Mouse (Mus musculus) embryonic facial prominence, embryonic 14.5 days (tissue): ENCODE measurements around the gene Gm49325. TPM values are rescaled to one million over a fixed set of nuclear protein-coding genes. Genes with fewer than 3 reads are reported as not detected.

Experiments used
- ATAC-seq: fragments of 200-750 bp; cut with Nextera tagmentation; 2 replicates; pipeline ENCODE4 v1.8.0; 2017; ENCODE audit warnings: low read depth, moderate number of reproducible peaks, moderate TSS enrichment
- DNase-seq: peaks from one replicate; pipeline ENCODE4 v3.0.0-alpha.2; 2015; ENCODE audit warnings: low spot score
- H3K27ac ChIP-seq: fragments of 300-500 bp; sonication (generic); replicated peaks from 2 replicates; pipeline ENCODE4 v1.5.1; 2014; ENCODE audit warnings: low read depth, mild to moderate bottlenecking, low read length, moderate library complexity
- H3K27me3 ChIP-seq: fragments of 300-500 bp; sonication (generic); replicated peaks from 2 replicates; pipeline ENCODE4 v1.6.1; 2014; ENCODE audit warnings: low read length; ENCODE audit not compliant: control insufficient read depth, insufficient read depth
- H3K36me3 ChIP-seq: fragments of 300-500 bp; sonication (generic); 2 replicates; pipeline ENCODE4 v1.6.1; 2014; ENCODE audit warnings: low read length, mixed read lengths; ENCODE audit not compliant: control insufficient read depth, insufficient read depth
- H3K4me1 ChIP-seq: fragments of 300-500 bp; sonication (generic); 2 replicates; pipeline ENCODE4 v1.6.1; 2014; ENCODE audit warnings: antibody characterized with exemption, low read length; ENCODE audit not compliant: control insufficient read depth, insufficient read depth
- H3K4me2 ChIP-seq: fragments of 300-500 bp; sonication (generic); 2 replicates; pipeline ENCODE4 v1.6.1; 2014; ENCODE audit warnings: low read depth, mild to moderate bottlenecking, low read length, moderate library complexity, mixed read lengths
- H3K4me3 ChIP-seq: fragments of 300-500 bp; sonication (generic); 2 replicates; pipeline ENCODE4 v1.5.1; 2014; ENCODE audit warnings: low read depth, mild to moderate bottlenecking, low read length
- H3K9ac ChIP-seq: fragments of 300-500 bp; sonication (generic); 2 replicates; pipeline ENCODE4 v1.6.1; 2014; ENCODE audit warnings: low read depth, mild to moderate bottlenecking, low read length, moderate library complexity, mixed read lengths
- H3K9me3 ChIP-seq: fragments of 300-500 bp; sonication (generic); 2 replicates; pipeline ENCODE4 v1.6.1; 2016; ENCODE audit warnings: low read length; ENCODE audit not compliant: control insufficient read depth
- whole genome bisulfite sequencing: fragments of 180-500 bp; shearing (Covaris S2); extraction: QIAGEN DNeasy Blood & Tissue Kit; methylation state at CpG from one replicate; pipeline ENCODE4 v1.1.7; 2014; 5-methylcytosine and 5-hydroxymethylcytosine counted together
- polyA plus RNA-seq: library from polyadenylated mRNA; unstranded; fragments of >200 nt; fragmentation: Nextera tagmentation; extraction: Ambion mirVana; gene quantifications from 2 replicates; pipeline ENCODE4 v1.2.1, GENCODE M21; 2014

The Gm49325 gene
- polyA plus RNA-seq, 1 experiment from 2014 or later = 4.1 TPM

DNA sequence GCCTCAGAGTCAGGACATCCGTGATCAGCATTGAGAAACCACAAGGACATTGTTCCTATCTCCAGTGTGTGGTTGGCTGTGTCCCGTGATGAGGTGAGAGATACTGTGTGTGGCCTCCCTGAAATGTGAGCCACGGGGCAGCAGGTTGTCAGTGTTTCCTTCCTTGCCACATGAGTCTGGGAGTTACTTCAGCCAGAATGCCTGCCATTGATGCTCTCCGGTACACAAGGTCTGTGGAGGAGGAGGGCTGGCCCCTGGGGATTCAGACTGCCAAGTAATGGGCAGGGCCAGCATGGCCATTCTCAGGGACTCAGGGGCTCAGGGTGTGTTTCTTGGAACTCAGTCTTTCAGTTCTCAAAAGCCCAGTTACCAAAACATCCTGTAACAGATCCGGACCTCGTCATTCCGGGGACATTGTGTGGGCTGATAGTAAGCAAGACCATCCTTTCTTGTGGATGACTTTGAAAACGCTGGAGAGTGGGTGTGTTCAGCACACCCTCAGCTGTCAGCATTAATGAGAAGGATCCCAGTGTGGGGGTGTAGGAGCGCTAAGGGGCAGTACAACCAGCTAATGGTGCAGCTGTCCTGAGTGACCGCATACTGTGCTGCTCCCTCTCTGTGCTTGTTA lies 22.1 kb upstream of the Gm49325 start:
- no peak for ATAC-seq
- Histone ChIP-seq H3K9me3 (no peaks in the 10 kb centered on the region), H3K9ac (0 out of 2 replicates have a peak overlapping the region, but pooled peaks have one; percentile 19), H3K36me3 (peaks cover 25% of the 10 kb centered on the region; the same call in 1 of the 2 replicates), H3K4me3 (no peak overlapping the region), H3K4me2 (no peak overlapping the region), H3K27ac (no peak overlapping the region), H3K4me1 (peaks cover 17% of the 10 kb centered on the region), H3K27me3 (no peaks in the 10 kb centered on the region)
- 69% methylated on average over 10 of the region's 10 CpGs for WGBS
- peak; percentile 30 for DNase-seq

DNA sequence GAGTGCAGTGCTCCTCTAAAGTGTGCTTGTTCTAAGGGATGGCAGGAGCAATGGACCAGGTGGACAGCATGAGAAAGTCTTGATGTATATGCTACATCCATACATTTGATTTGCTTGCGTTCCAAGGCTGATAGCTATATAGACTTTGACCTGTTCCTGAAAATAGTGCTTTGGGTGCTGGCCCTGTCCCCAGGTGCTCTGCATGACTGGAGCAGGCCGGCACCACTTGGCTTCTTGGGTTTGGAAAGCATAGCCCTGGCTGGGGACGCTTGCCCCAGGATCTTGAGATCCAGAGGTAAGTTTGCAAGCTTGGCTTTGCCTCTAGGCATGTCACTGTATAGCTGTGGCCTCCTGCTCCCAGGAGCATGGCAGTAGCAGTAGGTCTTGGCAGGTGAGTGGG lies 19.4 kb upstream of the Gm49325 start:
- peaks cover 17% of the 10 kb centered on the region for H3K4me1 ChIP-seq
- H3K27ac ChIP-seq = no peak overlapping the region
- peaks cover 47% of the 10 kb centered on the region for H3K36me3 ChIP-seq
- ATAC-seq (no peak), DNase-seq (no peak)
- no peak overlapping the region for H3K4me2 ChIP-seq
- H3K4me3 ChIP-seq = no peak overlapping the region
- H3K27me3 ChIP-seq = no peaks in the 10 kb centered on the region
- H3K9ac ChIP-seq = no peak overlapping the region
- 91% methylated on average over 3 of the region's 3 CpGs for WGBS
- H3K9me3 ChIP-seq = no peaks in the 10 kb centered on the region

DNA sequence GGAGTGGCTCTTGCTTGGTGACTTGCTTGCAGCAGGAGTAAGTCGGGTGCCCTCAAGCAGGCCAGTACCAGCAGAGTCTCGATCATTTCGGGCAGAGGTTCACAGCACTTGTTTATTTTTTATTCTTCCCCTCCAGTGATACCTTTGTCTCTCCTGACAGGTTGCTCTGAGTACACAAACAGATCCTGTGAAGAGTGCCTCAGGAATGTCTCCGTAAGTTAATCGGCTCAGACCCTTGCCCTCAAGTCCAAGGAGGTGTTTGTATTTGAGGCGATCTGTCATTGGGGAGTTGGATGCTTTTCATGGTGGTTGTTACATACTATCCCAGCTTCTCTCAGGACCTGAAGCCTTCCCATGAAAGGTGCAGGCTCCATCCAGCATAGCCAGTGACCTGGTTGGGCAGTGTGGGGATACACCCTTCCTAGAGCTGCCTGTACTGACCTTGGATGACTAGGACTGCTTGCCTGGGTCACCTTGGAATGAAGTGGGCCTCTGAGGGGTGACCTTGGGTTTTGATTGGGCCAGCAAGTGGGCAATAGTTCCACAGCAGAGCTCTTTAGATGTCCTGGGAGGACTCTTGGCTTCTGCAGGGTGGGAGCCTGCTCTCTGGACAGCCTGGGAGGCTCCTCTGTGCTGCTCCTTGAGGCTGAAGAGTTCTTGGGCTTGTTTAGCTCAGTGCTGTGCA lies 18.8 kb upstream of the Gm49325 start:
- no peaks in the 10 kb centered on the region for H3K9me3 ChIP-seq
- no peaks in the 10 kb centered on the region for H3K27me3 ChIP-seq
- DNase-seq (no peak), ATAC-seq (no peak)
- no peak overlapping the region for H3K9ac ChIP-seq
- WGBS = 87% methylated on average over 6 of the region's 6 CpGs
- H3K4me1 ChIP-seq = peaks cover 16% of the 10 kb centered on the region
- H3K4me3 ChIP-seq = no peak overlapping the region
- no peak overlapping the region for H3K27ac ChIP-seq
- H3K36me3 ChIP-seq = peaks cover 53% of the 10 kb centered on the region
- H3K4me2 ChIP-seq = no peak overlapping the region

DNA sequence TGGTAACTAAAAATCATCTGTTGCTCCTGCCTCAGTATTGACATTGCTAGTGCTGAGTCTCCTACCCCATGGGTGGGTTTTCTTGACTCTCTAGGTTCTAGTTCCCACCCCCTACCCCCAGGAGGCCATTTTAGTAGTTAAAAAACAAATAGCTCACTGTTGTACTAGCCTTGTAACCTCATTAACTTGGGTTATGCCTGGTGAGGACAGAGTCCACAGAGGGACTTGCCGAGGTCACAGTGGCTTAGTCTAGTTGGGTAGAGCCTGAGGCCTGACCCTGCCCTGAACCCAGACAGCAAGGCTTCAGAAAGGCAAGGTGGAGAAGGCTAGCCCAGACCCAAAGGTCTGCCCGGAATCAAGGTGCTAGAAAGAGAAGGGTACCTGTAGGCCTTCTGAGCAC lies 18.0 kb upstream of the Gm49325 start:
- DNase-seq (no peak), ATAC-seq (no peak)
- H3K27ac ChIP-seq = no peak overlapping the region
- H3K4me1 ChIP-seq = peaks cover 8% of the 10 kb centered on the region; the same call in 1 of the 2 replicates
- H3K27me3 ChIP-seq = no peaks in the 10 kb centered on the region
- H3K9me3 ChIP-seq = no peaks in the 10 kb centered on the region
- H3K9ac ChIP-seq = no peak overlapping the region
- H3K4me3 ChIP-seq = no peak overlapping the region
- peaks cover 61% of the 10 kb centered on the region for H3K36me3 ChIP-seq
- WGBS = 65% methylated on average over 2 of the region's 2 CpGs
- H3K4me2 ChIP-seq = no peak overlapping the region

DNA sequence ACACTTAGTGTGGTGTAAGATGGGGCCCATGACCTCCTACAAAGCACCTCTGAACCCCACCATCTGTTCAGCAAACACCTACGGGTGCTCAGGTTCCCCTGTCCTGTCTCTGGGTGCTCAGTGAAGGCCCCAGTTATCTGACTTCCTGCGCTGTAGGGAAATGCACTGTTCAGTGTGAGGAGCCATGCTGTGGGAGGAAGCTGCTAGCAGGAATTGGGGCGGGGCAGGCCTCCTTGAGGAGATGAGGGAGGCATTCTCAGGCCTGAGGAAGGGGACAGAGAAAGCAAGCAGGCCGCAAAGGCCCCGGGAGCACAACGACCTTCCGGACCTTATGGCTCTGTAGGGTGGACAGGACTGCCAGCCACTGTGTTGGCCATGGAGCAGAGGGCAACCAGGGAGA lies 16.9 kb upstream of the Gm49325 start:
- Histone ChIP-seq H3K27ac (no peak overlapping the region; the same call in 1 of the 2 replicates), H3K27me3 (no peaks in the 10 kb centered on the region), H3K4me2 (no peak overlapping the region), H3K4me1 (no peaks in the 10 kb centered on the region), H3K9me3 (no peaks in the 10 kb centered on the region), H3K36me3 (peaks cover 72% of the 10 kb centered on the region), H3K9ac (no peak overlapping the region), H3K4me3 (no peak overlapping the region)
- ATAC-seq = no peak
- WGBS = 78% methylated on average over 7 of the region's 7 CpGs
- no peak for DNase-seq

DNA sequence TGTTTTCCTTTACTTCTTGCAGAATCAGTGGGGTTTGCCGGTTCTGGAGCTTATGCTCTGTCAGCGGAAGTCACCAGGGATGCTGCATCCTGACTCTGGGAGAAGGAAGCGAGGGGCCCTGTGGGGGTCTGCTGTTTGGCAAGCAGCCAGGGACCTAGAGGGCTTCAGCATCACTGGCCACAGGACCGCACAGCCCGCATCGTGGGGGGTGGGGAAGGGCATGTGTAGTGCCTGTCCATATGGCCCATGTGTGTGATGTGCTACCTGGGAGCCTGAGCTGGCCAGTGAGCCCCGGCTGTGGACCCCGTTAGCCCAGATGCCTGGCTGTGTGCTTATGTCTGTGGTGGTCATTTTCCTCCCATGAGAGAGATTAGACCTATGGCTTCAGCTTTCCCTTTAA lies 16.2 kb upstream of the Gm49325 start:
- DNase-seq (no peak), ATAC-seq (no peak)
- no peaks in the 10 kb centered on the region for H3K4me1 ChIP-seq
- no peaks in the 10 kb centered on the region for H3K9me3 ChIP-seq
- no peaks in the 10 kb centered on the region for H3K27me3 ChIP-seq
- no peak overlapping the region for H3K9ac ChIP-seq
- WGBS = 71% methylated on average over 8 of the region's 8 CpGs
- no peak overlapping the region for H3K4me2 ChIP-seq
- no peak overlapping the region for H3K27ac ChIP-seq
- H3K36me3 ChIP-seq = peaks cover 78% of the 10 kb centered on the region
- H3K4me3 ChIP-seq = no peak overlapping the region

DNA sequence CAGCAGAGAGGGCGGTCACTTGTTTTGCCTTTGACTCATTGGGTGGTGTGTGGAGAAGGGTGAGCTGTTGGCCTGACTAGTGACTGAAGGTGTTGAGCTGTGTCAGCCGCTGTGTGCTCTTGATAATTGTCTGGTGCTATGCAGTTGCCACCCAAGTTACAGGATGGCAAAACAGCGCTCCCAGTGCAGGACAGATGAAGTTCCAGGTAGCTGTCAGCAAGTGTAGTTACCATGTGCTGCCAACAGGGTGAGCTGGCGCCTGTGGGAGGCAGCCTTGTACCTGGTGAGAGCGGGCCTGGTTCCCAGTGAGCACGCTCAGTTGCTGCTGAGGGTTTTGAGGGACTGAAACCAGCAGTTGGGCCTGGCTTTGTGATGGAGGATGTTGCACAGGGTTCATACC lies 15.2 kb upstream of the Gm49325 start:
- no peaks in the 10 kb centered on the region for H3K4me1 ChIP-seq
- H3K27ac ChIP-seq = no peak overlapping the region
- H3K9me3 ChIP-seq = no peaks in the 10 kb centered on the region
- H3K36me3 ChIP-seq = peaks cover 88% of the 10 kb centered on the region
- peak; percentile 83 for ATAC-seq
- H3K4me3 ChIP-seq = no peak overlapping the region
- no peak overlapping the region for H3K4me2 ChIP-seq
- H3K9ac ChIP-seq = no peak overlapping the region
- peak; percentile 59 for DNase-seq
- H3K27me3 ChIP-seq = no peaks in the 10 kb centered on the region
- WGBS = 43% methylated on average over 6 of the region's 6 CpGs

DNA sequence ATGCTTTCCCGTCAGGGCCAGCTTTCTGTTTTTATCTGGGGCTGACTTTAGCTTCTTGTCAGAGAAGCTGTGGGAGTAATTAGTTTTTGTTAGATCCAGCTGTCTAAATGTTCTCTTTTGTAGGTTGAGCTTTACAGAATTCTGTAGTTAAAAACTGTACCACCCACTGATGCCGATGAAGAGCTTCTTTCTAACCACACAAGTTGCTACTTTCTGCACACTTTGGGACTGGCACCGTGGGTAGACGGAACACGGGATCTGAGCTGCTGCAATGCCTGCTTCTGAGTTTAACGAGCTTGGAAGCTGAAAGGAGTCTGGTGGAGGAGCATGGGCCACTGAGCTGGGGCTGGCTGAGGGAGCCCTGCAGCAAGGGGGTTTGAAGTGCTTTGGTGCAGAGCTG lies 14.5 kb upstream of the Gm49325 start:
- no peak overlapping the region for H3K4me2 ChIP-seq
- 75% methylated on average over 6 of the region's 6 CpGs for WGBS
- H3K9me3 ChIP-seq = no peaks in the 10 kb centered on the region
- H3K4me3 ChIP-seq = no peak overlapping the region
- no peak overlapping the region for H3K9ac ChIP-seq
- H3K4me1 ChIP-seq = no peaks in the 10 kb centered on the region
- no peak for ATAC-seq
- no peak for DNase-seq
- no peaks in the 10 kb centered on the region for H3K27me3 ChIP-seq
- H3K27ac ChIP-seq = no peak overlapping the region
- H3K36me3 ChIP-seq = peaks cover 85% of the 10 kb centered on the region

DNA sequence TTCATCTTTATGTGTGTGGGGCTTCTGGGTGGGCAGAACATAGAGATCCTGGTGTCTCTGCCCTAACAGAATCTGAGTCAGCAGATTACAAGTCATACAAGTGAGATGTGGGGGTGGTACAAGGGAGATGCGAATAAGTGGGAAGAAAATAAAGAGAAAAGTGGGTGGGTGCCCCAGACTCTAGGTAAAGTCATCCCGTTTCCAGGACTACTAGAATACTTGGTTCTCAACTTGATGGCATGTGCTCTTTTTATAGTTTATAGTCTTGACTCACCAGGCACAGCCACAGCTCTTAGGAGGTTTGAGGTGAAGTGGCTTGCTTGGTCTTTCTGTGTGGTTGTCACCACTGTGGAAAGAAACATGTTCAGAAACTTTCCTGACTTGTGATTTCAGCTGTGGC lies 9.9 kb upstream of the Gm49325 start:
- H3K4me2 ChIP-seq = no peak overlapping the region
- H3K4me1 ChIP-seq = no peaks in the 10 kb centered on the region
- H3K36me3 ChIP-seq = peaks cover 76% of the 10 kb centered on the region
- H3K9me3 ChIP-seq = no peaks in the 10 kb centered on the region
- no peak overlapping the region for H3K9ac ChIP-seq
- no peak overlapping the region for H3K4me3 ChIP-seq
- H3K27ac ChIP-seq = no peak overlapping the region
- DNase-seq (no peak), ATAC-seq (no peak)
- WGBS = 85% methylated on average over 2 of the region's 2 CpGs
- no peaks in the 10 kb centered on the region for H3K27me3 ChIP-seq
